Mouse (Mus musculus) splenic B cell, adult 2 months (primary cell): ENCODE data around the gene Ifna4.

Experiments
- DNase-seq: peaks from one replicate; pipeline ENCODE4 v3.0.0-alpha.2; 2011; ENCODE audit warnings: low read depth, low spot score
- H3K27me3 ChIP-seq: 2 replicates; pipeline ENCODE4 v1.6.1; 2012; ENCODE audit warnings: mild to moderate bottlenecking, low read length, moderate library complexity, mixed read lengths; ENCODE audit not compliant: control insufficient read depth, poor library complexity, insufficient read depth, severe bottlenecking
- H3K36me3 ChIP-seq: 2 replicates; pipeline ENCODE4 v1.6.1; 2012; ENCODE audit warnings: mild to moderate bottlenecking, low read length, moderate library complexity, mixed read lengths; ENCODE audit not compliant: control insufficient read depth, poor library complexity, insufficient read depth, severe bottlenecking

The Ifna4 gene

DNA sequence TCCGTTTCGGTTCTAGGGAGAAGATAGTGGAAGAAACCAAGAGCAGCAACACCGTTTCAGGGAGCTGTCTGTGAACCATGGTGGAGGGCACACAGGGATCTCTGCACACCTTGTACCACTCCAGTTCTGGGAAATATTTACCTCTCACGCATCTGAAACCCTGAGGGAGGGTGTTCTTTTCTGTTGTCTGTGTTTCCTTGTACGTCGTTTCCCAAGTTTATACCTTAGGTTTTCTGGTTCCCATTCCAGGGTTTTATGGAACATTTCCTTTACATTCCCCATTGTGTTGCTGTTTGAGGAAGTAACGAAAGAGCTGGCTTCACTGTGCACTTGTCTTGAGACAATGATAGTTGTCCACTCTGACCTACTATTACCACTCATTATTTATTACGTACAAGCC is 38.4 kb downstream of the Ifna4 start, which contains the start of gene Ifne:
Gene Ifne (minus strand): TSS at position 101 of the 400 bp plus-strand sequence.
- Histone ChIP-seq H3K27me3 (no peaks in the 10 kb centered on the region), H3K36me3 (no peaks in the 10 kb centered on the region)
- no peak for DNase-seq

DNA sequence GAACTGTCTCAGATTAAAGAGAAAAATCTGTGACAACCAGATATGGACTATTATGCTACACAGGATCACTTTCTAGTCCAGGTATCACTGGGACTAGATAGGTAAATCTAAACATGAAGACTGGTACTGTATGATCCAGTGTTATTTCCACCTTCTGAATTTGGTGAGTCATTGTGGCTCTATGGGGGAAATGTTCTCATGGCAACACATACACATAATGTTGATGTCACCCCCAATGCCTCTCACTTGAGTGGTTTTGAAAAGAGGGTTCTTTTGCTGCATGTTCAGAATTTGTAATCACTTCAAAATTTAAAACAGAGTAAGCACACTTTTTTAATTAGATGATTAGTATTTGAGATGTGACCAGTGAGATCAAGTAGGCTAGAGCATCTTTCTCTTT is 46.6 kb downstream of the Ifna4 start:
- Histone ChIP-seq H3K36me3 (no peaks in the 10 kb centered on the region), H3K27me3 (no peaks in the 10 kb centered on the region)
- DNase-seq = no peak
